Mouse (Mus musculus) urinary bladder, postnatal 14 days (tissue): ENCODE measurements around the gene Galnt2.

Experiments
- DNase-seq: peaks from one replicate; pipeline ENCODE4 v3.0.0; 2021; ENCODE audit warnings: low spot score

The Galnt2 gene

GRCm38 (mm10) chr8:124323356-124323755 lies 92.2 kb downstream of the Galnt2 start:
- no peak for DNase-seq

GRCm38 (mm10) chr8:124328259-124328658 lies 97.1 kb downstream of the Galnt2 start:
- DNase-seq: peak; percentile 63

- DNase-seq: no peak
Measured at GRCm38 (mm10) chr8:124329690-124330089, 98.5 kb downstream of the Galnt2 start.

DNA sequence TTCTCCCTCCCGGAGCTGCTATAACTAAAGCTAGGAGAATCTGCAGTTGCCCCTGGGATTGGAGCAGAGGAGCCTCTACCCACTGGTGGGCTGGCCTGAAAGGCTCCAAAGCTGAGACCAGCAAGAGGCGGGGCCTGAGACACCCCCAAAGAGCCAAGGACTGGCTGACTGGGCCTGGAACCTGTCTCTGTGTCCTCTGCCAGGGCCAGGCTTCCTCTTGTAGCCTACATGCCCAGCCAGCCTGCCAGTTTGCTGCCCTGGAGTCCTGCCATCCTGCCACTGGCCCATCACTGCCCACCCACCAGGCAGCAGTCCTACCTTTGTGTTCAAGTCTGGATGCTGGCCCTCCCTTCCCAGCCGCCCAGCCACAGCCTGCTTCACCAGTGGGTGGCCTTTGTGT lies 99.2 kb downstream of the Galnt2 start:
- DNase-seq: no peak

DNA sequence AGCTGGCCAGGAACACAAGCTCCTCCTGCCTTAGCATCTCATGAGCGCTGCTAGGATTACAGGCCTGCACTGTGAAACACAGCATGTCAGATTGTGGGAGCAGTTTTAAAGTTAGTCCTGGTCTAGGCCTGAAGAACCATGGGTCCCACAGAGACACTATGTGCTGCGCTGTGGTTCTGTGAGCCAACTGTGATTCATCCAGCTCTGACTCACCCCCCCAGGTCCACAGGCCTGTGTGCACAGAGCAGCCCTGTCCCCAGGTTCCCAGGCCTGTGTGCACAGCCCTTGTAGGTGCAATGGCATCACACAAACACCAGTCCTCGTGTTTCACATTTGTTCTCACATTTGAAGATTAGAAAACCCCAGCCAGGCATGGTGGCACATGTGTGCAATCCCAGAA lies 99.9 kb downstream of the Galnt2 start:
- DNase-seq: no peak

DNA sequence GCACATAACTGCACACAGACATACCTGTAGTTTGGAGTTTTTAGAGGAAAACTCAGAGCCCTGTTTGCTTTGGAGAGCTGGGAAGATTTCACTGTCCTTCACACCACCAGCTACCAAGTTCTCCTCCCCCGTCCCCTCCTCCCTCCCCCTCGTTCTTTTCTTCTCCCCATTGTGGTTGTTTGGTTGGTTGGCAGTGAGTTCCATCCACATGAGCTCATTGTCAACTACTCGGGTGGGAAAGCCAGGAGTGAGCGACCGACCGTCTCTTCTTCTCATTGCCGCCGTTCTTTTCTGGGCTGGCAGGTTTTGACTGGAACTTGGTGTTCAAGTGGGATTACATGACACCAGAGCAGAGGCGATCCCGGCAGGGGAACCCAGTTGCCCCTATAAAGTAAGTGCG lies 100.5 kb downstream of the Galnt2 start:
- DNase-seq: no peak

- DNase-seq: no peak
Measured at GRCm38 (mm10) chr8:124336302-124336701, 105.1 kb downstream of the Galnt2 start.

GRCm38 (mm10) chr8:124339742-124340141 lies 108.6 kb downstream of the Galnt2 start:
- no peak for DNase-seq

GRCm38 (mm10) chr8:124340360-124341068 lies 109.3 kb downstream of the Galnt2 start:
- DNase-seq: no peak

- DNase-seq: no peak
Measured at GRCm38 (mm10) chr8:124343151-124343550, 112.0 kb downstream of the Galnt2 start.

DNA sequence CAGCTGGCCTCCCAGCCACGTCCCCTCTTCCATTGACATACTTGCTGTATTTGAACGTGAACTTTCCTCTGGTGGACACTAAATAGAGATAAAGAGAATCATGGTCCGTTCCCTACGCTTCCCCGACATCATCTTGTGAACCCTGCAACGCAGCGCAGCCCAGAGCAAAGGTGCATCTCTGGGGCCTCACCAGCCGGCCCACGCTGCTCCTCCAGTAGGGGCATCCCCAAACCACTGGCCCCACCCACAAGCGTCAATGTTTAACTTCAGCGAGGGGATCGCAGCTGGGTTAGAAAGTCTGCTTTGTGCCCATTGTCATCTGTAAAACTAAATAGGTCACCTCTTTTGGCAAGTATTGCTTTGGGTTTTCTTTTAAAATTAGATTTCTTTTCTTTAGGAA lies 112.8 kb downstream of the Galnt2 start:
- no peak for DNase-seq

DNA sequence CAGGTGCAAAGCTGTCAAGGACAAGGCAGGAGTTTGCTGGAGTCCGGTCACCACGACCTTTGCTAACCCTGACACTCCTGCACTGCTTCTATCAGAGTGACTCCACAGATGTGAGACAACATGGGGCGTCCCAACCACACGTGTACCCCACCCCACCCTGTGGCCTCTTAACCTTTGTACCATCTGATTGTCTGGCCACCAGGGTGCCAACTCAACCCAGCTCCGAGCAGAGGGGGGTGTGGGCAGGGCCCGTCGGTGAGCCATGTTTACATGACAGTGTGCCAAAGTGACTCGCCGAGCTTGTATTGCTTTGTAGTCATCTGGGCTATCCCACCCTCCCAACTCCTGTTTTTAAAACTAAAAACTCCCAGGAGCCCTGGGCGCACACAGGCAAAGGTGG lies 113.9 kb downstream of the Galnt2 start:
- DNase-seq: peak; percentile 38

- DNase-seq: peak; percentile 62
Measured at GRCm38 (mm10) chr8:124346852-124347523, 115.8 kb downstream of the Galnt2 start.

DNA sequence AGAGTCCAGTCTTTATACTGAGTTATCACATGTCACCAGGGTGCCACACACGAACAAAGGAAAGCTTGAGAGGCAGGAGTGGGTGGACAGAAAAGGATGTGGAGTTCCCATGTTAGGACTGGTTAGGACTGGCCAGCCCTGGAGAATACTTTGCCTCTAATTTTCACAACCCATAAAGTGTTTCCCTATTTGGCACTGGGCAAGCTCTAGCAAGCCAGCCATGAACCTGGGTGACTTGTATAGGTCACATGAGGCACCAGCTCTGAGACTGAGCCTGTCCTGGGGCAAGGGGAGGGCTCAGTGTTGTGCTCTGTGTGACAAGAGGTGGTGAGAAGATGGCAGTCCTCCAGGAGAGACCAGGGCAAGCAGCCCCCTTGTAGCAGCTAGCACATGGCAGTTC lies 116.9 kb downstream of the Galnt2 start:
- peak; percentile 32 for DNase-seq

- DNase-seq: peak; percentile 84
Measured at GRCm38 (mm10) chr8:124349663-124350062, 118.5 kb downstream of the Galnt2 start.

DNA sequence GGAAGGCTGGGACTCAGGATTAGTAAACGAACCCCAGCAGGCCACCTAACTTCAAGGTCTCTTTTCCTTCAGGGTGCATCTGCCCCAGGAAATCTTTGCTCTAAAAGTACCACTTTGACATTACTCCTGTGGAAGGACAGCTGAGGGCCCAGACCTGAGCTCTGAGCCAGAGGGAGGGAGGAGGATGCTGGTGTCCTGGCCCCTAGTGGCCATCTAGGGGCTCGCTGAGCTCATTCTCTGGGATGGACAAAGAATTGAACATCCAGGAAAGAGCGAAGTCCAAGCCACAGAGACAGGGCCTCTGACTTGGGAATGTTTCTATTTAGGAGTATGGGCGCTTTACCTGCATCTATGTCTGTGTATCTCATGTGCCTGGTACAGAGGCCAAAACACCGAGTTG lies 120.4 kb downstream of the Galnt2 start:
- DNase-seq: no peak

- DNase-seq: no peak
Measured at GRCm38 (mm10) chr8:124360911-124361310, 129.7 kb downstream of the Galnt2 start.

GRCm38 (mm10) chr8:124361773-124362427 lies 130.7 kb downstream of the Galnt2 start:
- DNase-seq: no peak

GRCm38 (mm10) chr8:124362589-124362988 lies 131.4 kb downstream of the Galnt2 start:
- DNase-seq: no peak

DNA sequence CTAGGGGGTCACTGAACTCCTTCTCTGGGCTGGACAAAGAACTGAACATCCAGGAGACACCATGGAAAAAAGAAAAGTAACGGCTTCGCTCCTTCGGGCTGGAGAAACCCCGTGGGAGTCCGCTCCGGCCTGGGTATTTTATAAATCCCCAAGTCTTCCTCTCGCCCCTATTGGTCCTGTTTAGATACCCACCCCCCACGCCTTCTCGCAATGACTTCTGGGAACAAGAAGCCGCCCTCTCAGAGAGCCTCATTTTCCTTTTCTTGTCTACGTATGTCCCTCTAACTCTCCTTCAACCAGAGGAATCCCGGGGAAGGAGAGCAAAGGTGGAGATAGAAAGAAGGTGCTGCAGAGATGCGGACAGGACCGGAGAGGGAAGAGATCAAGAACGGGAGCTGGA lies 132.1 kb downstream of the Galnt2 start:
- DNase-seq: no peak

GRCm38 (mm10) chr8:124368213-124368612 lies 137.0 kb downstream of the Galnt2 start:
- DNase-seq: peak; percentile 72

DNA sequence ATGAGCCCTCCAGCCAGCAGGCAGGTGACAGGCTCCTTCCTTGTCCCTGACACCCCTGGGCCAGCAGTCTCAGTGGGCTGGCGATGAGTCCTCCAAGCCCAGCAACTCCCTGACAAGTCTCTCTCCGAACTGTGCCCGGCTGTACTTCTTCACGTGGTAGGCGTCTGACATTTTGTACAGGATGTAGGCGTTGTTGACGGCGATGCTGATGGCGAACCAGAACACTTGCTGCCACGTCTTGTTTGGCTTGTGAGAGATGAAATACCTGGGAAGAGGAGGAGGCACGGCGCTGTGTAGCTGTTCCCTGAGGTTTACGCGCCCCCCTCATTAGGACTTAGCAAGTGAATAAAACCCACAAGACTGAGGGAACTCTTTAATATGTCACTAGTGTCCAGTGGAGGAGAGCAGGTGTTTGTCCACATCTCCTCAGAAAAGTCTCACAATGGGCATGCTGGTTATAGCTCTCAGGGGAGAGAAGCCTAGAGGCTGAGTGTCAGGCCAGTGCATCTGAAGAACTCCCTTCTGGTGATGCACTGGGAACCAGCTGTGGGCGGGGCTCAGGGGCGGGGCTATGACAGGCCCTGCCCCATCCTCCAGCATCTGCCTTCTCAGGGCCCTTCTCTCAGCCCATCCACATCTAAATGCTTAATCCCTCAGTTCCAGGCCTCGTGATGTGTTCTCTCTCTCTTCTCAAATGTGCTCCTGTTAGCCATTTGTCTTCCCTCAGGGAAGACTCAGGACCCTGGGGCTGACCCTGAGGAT lies 139.4 kb downstream of the Galnt2 start:
- no peak for DNase-seq
